Mouse (Mus musculus): ENCODE measurements at regions not wholly inside any gene's neighbourhood (a gene's known extent, or its start where the extent isn't known, plus 50 kb on each side); places are given as distances from the start of the nearest gene placed in this dataset.

DNA sequence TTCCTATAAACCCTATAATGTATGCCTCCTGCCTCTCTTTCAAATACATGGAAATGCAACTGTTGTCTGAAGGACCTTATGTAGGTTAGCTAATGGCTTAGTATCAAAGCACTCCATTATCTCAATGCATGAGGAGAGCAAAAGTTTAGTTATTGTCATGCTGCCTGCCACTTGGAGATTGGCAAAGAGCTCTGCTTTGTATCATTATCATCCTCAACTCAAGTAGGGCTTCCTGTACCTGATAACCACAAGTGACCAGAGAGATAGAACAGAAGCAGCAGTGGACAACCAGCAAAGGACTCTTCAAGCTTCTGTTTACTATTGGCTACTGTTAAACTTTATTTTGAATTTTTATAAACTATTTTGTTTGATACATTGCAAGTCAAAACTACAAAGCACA lies 484.3 kb upstream of the Marcks start:
- ATAC-seq (ENCODE audit: low FRiP score, low read depth): no peak
- H3K4me3 ChIP-seq: no peak overlapping the region
- no peaks in the 10 kb centered on the region for H3K36me3 ChIP-seq
- H3K9ac ChIP-seq: no peak overlapping the region
- H3K9me3 ChIP-seq: no peaks in the 10 kb centered on the region
- H3K27ac ChIP-seq (replicated peaks): no peak overlapping the region
- H3K4me1 ChIP-seq (replicated peaks): no peaks in the 10 kb centered on the region
- H3K27me3 ChIP-seq: no peaks in the 10 kb centered on the region
- H3K4me2 ChIP-seq: no peak overlapping the region

- H3K27me3 ChIP-seq: no peaks in the 10 kb centered on the region
- WGBS: 96% methylated on average over 1 of the region's 1 CpGs
- H3K9me3 ChIP-seq: no peaks in the 10 kb centered on the region
- H3K27ac ChIP-seq (replicated peaks): no peak overlapping the region
- H3K4me2 ChIP-seq: no peak overlapping the region
- H3K4me1 ChIP-seq (replicated peaks): no peaks in the 10 kb centered on the region
- no peaks in the 10 kb centered on the region for H3K36me3 ChIP-seq
- no peak for ATAC-seq (ENCODE audit: low FRiP score, low read depth)
- H3K9ac ChIP-seq: no peak overlapping the region
- H3K4me3 ChIP-seq: no peak overlapping the region
Observed at GRCm38 (mm10) chr10:37618606-37619005, 479.9 kb upstream of the Marcks start.

- no peak for ATAC-seq (ENCODE audit: low FRiP score, low read depth)
- Histone ChIP-seq H3K27ac (replicated peaks) (no peak overlapping the region), H3K4me2 (no peak overlapping the region), H3K9me3 (no peaks in the 10 kb centered on the region), H3K36me3 (no peaks in the 10 kb centered on the region), H3K4me3 (no peak overlapping the region), H3K27me3 (no peaks in the 10 kb centered on the region), H3K4me1 (replicated peaks) (no peaks in the 10 kb centered on the region), H3K9ac (no peak overlapping the region)
- 83% methylated on average over 7 of the region's 7 CpGs for WGBS
Observed at GRCm38 (mm10) chr10:37617708-37618300, 479.1 kb upstream of the Marcks start.

- H3K4me3 ChIP-seq: no peak overlapping the region
- no peaks in the 10 kb centered on the region for H3K36me3 ChIP-seq
- H3K9me3 ChIP-seq: no peaks in the 10 kb centered on the region
- no peaks in the 10 kb centered on the region for H3K4me1 ChIP-seq (replicated peaks)
- H3K4me2 ChIP-seq: no peak overlapping the region
- no peak for ATAC-seq (ENCODE audit: low FRiP score, low read depth)
- H3K27me3 ChIP-seq: no peaks in the 10 kb centered on the region
- WGBS: 73% methylated on average over 4 of the region's 4 CpGs
- H3K9ac ChIP-seq: no peak overlapping the region
- no peak overlapping the region for H3K27ac ChIP-seq (replicated peaks)
Observed at GRCm38 (mm10) chr10:37615926-37616691, 477.4 kb upstream of the Marcks start.

- no peaks in the 10 kb centered on the region for H3K27me3 ChIP-seq
- H3K4me3 ChIP-seq: no peak overlapping the region
- H3K9me3 ChIP-seq: no peaks in the 10 kb centered on the region
- no peaks in the 10 kb centered on the region for H3K4me1 ChIP-seq (replicated peaks)
- no peak for ATAC-seq (ENCODE audit: low FRiP score, low read depth)
- H3K27ac ChIP-seq (replicated peaks): no peak overlapping the region
- 67% methylated on average over 1 of the region's 1 CpGs for WGBS
- H3K36me3 ChIP-seq: no peaks in the 10 kb centered on the region
- no peak overlapping the region for H3K4me2 ChIP-seq
- H3K9ac ChIP-seq: no peak overlapping the region
Observed at GRCm38 (mm10) chr10:37613936-37614335, 475.2 kb upstream of the Marcks start.

DNA sequence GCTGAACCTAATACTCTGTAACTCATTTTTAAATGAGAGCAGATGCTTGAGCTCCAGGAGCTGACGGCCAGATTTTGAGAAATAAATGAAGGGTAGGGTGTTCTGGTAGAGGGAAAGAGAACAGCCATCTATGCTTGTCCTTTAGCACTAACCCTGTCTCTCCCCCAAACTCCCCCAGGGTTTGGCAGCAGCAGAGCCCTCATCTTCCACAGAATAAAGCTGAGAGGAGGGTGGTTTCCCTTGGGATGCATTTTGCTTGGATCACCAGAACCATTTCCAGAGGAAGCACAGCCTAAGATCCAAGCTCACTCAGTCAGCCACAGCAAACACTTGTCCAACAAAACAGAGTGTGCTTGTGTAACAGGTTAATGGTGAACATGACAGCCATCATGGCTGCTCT lies 464.8 kb upstream of the Marcks start:
- H3K36me3 ChIP-seq: no peaks in the 10 kb centered on the region
- no peak overlapping the region for H3K4me3 ChIP-seq
- ATAC-seq (ENCODE audit: low FRiP score, low read depth): no peak
- WGBS: 77% methylated on average over 1 of the region's 1 CpGs
- H3K9ac ChIP-seq: no peak overlapping the region
- H3K27me3 ChIP-seq: no peaks in the 10 kb centered on the region
- H3K4me2 ChIP-seq: no peak overlapping the region
- H3K27ac ChIP-seq (replicated peaks): no peak overlapping the region
- H3K4me1 ChIP-seq (replicated peaks): no peaks in the 10 kb centered on the region
- no peaks in the 10 kb centered on the region for H3K9me3 ChIP-seq

DNA sequence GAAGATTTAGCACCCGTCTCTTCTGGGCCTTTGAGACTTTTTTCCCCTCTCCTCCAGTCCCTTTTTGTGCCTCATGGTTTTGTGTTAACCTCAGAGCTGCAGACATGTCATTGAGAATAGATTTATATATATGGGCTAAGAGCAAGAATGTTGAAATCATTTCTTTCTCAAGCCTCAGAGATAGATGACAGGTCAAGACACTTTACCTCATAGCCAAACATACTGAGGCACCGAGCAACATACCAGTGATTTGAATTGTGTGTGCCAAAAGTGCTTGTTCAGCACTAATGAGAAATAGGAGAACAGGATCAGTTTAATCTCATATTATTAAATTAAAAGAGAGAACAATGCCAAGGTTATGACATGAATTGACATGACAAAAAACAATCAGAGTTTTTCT lies 464.2 kb upstream of the Marcks start:
- WGBS: 52% methylated on average over 2 of the region's 2 CpGs
- 0 out of 2 replicates have a peak, but pooled peaks cover 2% of the 10 kb centered on the region for H3K9me3 ChIP-seq
- no peak for ATAC-seq (ENCODE audit: low FRiP score, low read depth)
- H3K27me3 ChIP-seq: no peaks in the 10 kb centered on the region
- no peak overlapping the region for H3K4me3 ChIP-seq
- H3K9ac ChIP-seq: no peak overlapping the region
- H3K27ac ChIP-seq (replicated peaks): no peak overlapping the region
- H3K4me1 ChIP-seq (replicated peaks): no peaks in the 10 kb centered on the region
- H3K36me3 ChIP-seq: no peaks in the 10 kb centered on the region
- no peak overlapping the region for H3K4me2 ChIP-seq

DNA sequence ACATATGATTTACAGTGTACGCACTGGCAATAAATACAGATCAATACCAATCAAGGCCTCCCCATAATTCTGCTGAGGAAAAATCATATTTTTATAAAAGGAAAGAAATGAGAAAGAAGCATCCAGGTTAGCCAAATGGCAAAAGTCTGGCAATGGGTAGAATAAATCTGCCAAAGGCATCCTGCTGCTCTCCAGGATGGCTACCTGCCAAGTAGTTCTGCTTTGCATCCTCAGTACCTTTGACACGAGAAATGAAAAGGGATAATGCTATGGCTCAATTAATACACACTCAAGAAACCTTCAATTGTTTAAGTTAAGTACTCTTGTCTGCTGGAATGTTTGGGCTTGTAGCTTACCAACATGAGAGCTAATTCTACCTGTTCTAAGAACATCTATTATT lies 451.2 kb upstream of the Marcks start:
- Histone ChIP-seq H3K27me3 (no peaks in the 10 kb centered on the region), H3K4me1 (replicated peaks) (no peaks in the 10 kb centered on the region), H3K4me3 (no peak overlapping the region), H3K4me2 (no peak overlapping the region), H3K36me3 (no peaks in the 10 kb centered on the region), H3K27ac (replicated peaks) (no peak overlapping the region), H3K9me3 (no peaks in the 10 kb centered on the region), H3K9ac (no peak overlapping the region)
- 72% methylated on average over 2 of the region's 2 CpGs for WGBS
- ATAC-seq (ENCODE audit: low FRiP score, low read depth): no peak

GRCm38 (mm10) chr10:37589009-37589408 lies 450.3 kb upstream of the Marcks start:
- no peak overlapping the region for H3K9ac ChIP-seq
- no peak overlapping the region for H3K4me3 ChIP-seq
- 100% methylated on average over 1 of the region's 1 CpGs for WGBS
- H3K27me3 ChIP-seq: no peaks in the 10 kb centered on the region
- H3K4me1 ChIP-seq (replicated peaks): no peaks in the 10 kb centered on the region
- H3K36me3 ChIP-seq: no peaks in the 10 kb centered on the region
- H3K4me2 ChIP-seq: no peak overlapping the region
- H3K9me3 ChIP-seq: no peaks in the 10 kb centered on the region
- ATAC-seq (ENCODE audit: low FRiP score, low read depth): no peak
- H3K27ac ChIP-seq (replicated peaks): no peak overlapping the region

DNA sequence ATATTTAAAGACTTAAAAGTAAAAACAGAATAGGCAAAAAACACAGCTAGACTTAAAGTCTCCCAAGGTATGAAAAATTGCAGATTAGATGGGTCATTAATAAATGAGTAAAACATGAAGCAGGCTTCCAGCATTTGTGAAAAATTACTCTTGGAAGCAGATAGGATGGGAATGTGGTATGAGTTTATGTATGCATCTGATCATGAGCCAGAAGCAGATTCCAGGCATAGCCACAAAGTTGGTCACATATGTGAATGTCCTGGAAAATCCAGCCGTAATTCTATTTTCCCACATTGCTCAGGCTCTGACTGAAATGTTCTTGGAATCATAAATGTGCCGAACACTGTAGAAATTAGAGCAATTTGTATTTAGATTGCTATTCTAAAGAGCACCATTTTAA lies 432.5 kb upstream of the Marcks start:
- no peak overlapping the region for H3K4me3 ChIP-seq

DNA sequence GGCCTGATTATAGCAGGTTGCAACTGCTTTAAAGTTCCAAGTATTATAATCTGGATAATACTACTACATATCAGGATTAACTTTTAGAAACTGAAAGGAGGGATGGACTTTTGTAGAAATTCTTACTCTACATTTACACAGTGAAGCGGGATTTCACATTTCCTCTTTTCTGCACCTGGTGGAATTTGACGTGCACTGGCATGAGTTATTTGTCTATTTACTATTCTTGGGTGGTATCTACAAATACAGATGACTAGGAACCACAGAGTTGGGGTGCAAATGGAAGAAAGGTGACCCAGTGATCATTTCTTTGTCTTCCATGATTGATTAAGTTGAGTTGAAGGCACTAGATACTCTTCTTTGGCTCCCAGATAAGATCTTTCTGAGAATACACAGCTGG lies 423.0 kb upstream of the Marcks start:
- H3K4me3 ChIP-seq: no peak overlapping the region
- no peaks in the 10 kb centered on the region for H3K36me3 ChIP-seq
- no peaks in the 10 kb centered on the region for H3K9me3 ChIP-seq
- no peaks in the 10 kb centered on the region for H3K27me3 ChIP-seq
- no peak overlapping the region for H3K9ac ChIP-seq
- WGBS: 96% methylated on average over 2 of the region's 2 CpGs
- H3K27ac ChIP-seq (replicated peaks): no peak overlapping the region
- H3K4me1 ChIP-seq (replicated peaks): no peaks in the 10 kb centered on the region
- no peak overlapping the region for H3K4me2 ChIP-seq
- ATAC-seq (ENCODE audit: low FRiP score, low read depth): no peak

More for the DNA sequence above, 432.5 kb upstream of the Marcks start:
- ATAC-seq (ENCODE audit: low FRiP score, low read depth): no peak
- Histone ChIP-seq H3K36me3 (no peaks in the 10 kb centered on the region), H3K4me2 (no peak overlapping the region), H3K27me3 (no peaks in the 10 kb centered on the region), H3K9me3 (no peaks in the 10 kb centered on the region), H3K27ac (replicated peaks) (no peak overlapping the region), H3K9ac (no peak overlapping the region), H3K4me1 (replicated peaks) (no peaks in the 10 kb centered on the region)
- 79% methylated on average over 2 of the region's 2 CpGs for WGBS

- 90% methylated on average over 2 of the region's 2 CpGs for WGBS
- Histone ChIP-seq H3K27ac (replicated peaks) (no peak overlapping the region), H3K4me1 (replicated peaks) (no peaks in the 10 kb centered on the region), H3K27me3 (no peaks in the 10 kb centered on the region), H3K9me3 (no peaks in the 10 kb centered on the region), H3K4me2 (no peak overlapping the region), H3K4me3 (no peak overlapping the region), H3K9ac (no peak overlapping the region), H3K36me3 (no peaks in the 10 kb centered on the region)
- no peak for ATAC-seq (ENCODE audit: low FRiP score, low read depth)
Observed at GRCm38 (mm10) chr10:37549446-37549845, 410.7 kb upstream of the Marcks start.

DNA sequence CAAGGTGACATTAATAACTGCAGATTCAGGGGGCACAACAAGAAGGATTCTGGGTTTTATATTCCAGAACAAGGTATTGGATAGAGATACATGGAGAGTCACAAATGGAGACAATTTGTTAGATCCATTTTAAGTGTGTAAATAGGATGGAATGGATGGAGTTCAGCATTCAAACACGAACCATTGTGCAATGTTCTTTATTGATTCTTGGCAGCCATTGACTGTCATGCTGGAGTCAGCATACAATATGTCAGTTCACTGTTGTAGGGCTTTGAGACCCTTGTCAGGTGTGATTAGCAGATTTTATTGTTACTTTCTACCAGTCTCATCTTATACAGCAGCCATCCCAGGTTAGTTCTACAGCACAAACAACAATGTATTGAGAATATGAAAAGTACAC lies 402.0 kb upstream of the Marcks start:
- H3K4me2 ChIP-seq: no peak overlapping the region
- H3K4me3 ChIP-seq: no peak overlapping the region
- no peaks in the 10 kb centered on the region for H3K4me1 ChIP-seq (replicated peaks)
- no peak overlapping the region for H3K9ac ChIP-seq
- no peaks in the 10 kb centered on the region for H3K27me3 ChIP-seq
- H3K27ac ChIP-seq (replicated peaks): no peak overlapping the region
- 69% methylated on average over 1 of the region's 1 CpGs for WGBS
- no peak for ATAC-seq (ENCODE audit: low FRiP score, low read depth)
- H3K36me3 ChIP-seq: no peaks in the 10 kb centered on the region
- no peaks in the 10 kb centered on the region for H3K9me3 ChIP-seq
